Mouse (Mus musculus): ENCODE measurements at regions not wholly inside any gene's neighbourhood (a gene's known extent, or its start where the extent isn't known, plus 50 kb on each side); places are given as distances from the start of the nearest gene placed in this dataset.

GRCm38 (mm10) chr6:41100258-41100657 lies 64.9 kb upstream of the 2210010C04Rik start:
- TF ChIP-seq CTCF (IDR thresholded peaks at IDR 0.05; ENCODE audit: low read depth, low read length) (no peak), POLR2AphosphoS5 (IDR thresholded peaks at IDR 0.05; ENCODE audit: insufficient replicate concordance, low read depth, low read length) (no peak), GATA1 (IDR thresholded peaks at IDR 0.05; ENCODE audit: borderline replicate concordance, low read length) (no peak)
